Mouse (Mus musculus) adrenal gland, postnatal 10 days (tissue): ENCODE data around the gene Grip1. TPM values are rescaled to one million over a fixed set of nuclear protein-coding genes. Genes with fewer than 3 reads are reported as not detected.

ENCODE experiments used
- DNase-seq: peaks from one replicate; pipeline ENCODE4 v3.0.0; 2021; ENCODE audit warnings: mixed read lengths
- total RNA-seq, 2 experiments: library from RNA; stranded (reverse); gene quantifications; 2 replicates each; pipeline ENCODE4 v1.2.3; 2021

Grip1 gene
- total RNA-seq, 2 experiments from 2014 or later = 1.5 to 1.7 TPM

- no peak for DNase-seq
Measured at GRCm38 (mm10) chr10:119575780-119576179, 122.2 kb downstream of the Grip1 start.

GRCm38 (mm10) chr10:119580024-119580423 is 126.4 kb downstream of the Grip1 start:
- no peak for DNase-seq

- no peak for DNase-seq
Measured at GRCm38 (mm10) chr10:119584666-119585065, 131.0 kb downstream of the Grip1 start.

GRCm38 (mm10) chr10:119586976-119587375 is 133.3 kb downstream of the Grip1 start:
- no peak for DNase-seq

- no peak for DNase-seq
Measured at GRCm38 (mm10) chr10:119596822-119597221, 143.2 kb downstream of the Grip1 start.

GRCm38 (mm10) chr10:119607501-119607900 is 153.9 kb downstream of the Grip1 start:
- no peak for DNase-seq

GRCm38 (mm10) chr10:119608998-119609397 is 155.4 kb downstream of the Grip1 start:
- no peak for DNase-seq

GRCm38 (mm10) chr10:119610279-119610895 is 156.8 kb downstream of the Grip1 start:
- DNase-seq = peak; percentile 73

GRCm38 (mm10) chr10:119612034-119612433 is 158.4 kb downstream of the Grip1 start:
- DNase-seq = no peak

GRCm38 (mm10) chr10:119614726-119615125 is 161.1 kb downstream of the Grip1 start:
- DNase-seq = peak; percentile 26

- DNase-seq = peak; percentile 94
Measured at GRCm38 (mm10) chr10:119615240-119615885, 161.7 kb downstream of the Grip1 start.

- no peak for DNase-seq
Measured at GRCm38 (mm10) chr10:119616078-119616477, 162.4 kb downstream of the Grip1 start.

- no peak for DNase-seq
Measured at GRCm38 (mm10) chr10:119628656-119629055, 175.0 kb downstream of the Grip1 start.

GRCm38 (mm10) chr10:119630401-119630800 is 176.8 kb downstream of the Grip1 start:
- DNase-seq = no peak

GRCm38 (mm10) chr10:119631966-119632365 is 178.3 kb downstream of the Grip1 start:
- peak; percentile 22 for DNase-seq

- no peak for DNase-seq
Measured at GRCm38 (mm10) chr10:119634544-119634943, 180.9 kb downstream of the Grip1 start.

GRCm38 (mm10) chr10:119640534-119640933 is 186.9 kb downstream of the Grip1 start:
- DNase-seq = no peak

- DNase-seq = no peak
Measured at GRCm38 (mm10) chr10:119641011-119641410, 187.4 kb downstream of the Grip1 start.

- DNase-seq = no peak
Measured at GRCm38 (mm10) chr10:119644289-119644688, 190.7 kb downstream of the Grip1 start.

- peak; percentile 81 for DNase-seq
Measured at GRCm38 (mm10) chr10:119646500-119647439, 193.1 kb downstream of the Grip1 start.

- DNase-seq = no peak
Measured at GRCm38 (mm10) chr10:119660677-119661353, 207.2 kb downstream of the Grip1 start.

GRCm38 (mm10) chr10:119663586-119663985 is 210.0 kb downstream of the Grip1 start:
- DNase-seq = no peak
